Mouse (Mus musculus) MN1 (cell line): Measurements from ENCODE around the gene Phldb2.

ENCODE experiments used
- DNase-seq: peaks from one replicate; pipeline ENCODE4 v3.0.0-alpha.2; 2016; ENCODE audit warnings: low spot score

Gene Phldb2

GRCm38 (mm10) chr16:45736724-45737123, 216.7 kb downstream of the Phldb2 start:
- DNase-seq = no peak

- DNase-seq = no peak
Observed at GRCm38 (mm10) chr16:45729163-45729562, 224.2 kb downstream of the Phldb2 start.

- peak; percentile 65 for DNase-seq
Observed at GRCm38 (mm10) chr16:45724742-45725102, 228.7 kb downstream of the Phldb2 start.

- peak; percentile 60 for DNase-seq
Observed at GRCm38 (mm10) chr16:45724061-45724741, 229.2 kb downstream of the Phldb2 start, which contains the start of gene Tagln3. TSS of gene Tagln3 (minus strand) at chr16:45724608.

- DNase-seq = peak; percentile 15
Observed at GRCm38 (mm10) chr16:45723172-45723901, 230.1 kb downstream of the Phldb2 start.

- DNase-seq = peak; percentile 12
Observed at GRCm38 (mm10) chr16:45722460-45722951, 230.9 kb downstream of the Phldb2 start.

GRCm38 (mm10) chr16:45720022-45720630, 233.3 kb downstream of the Phldb2 start:
- no peak for DNase-seq

- no peak for DNase-seq
Observed at GRCm38 (mm10) chr16:45718296-45718695, 235.1 kb downstream of the Phldb2 start.

- no peak for DNase-seq
Observed at GRCm38 (mm10) chr16:45714489-45715150, 238.8 kb downstream of the Phldb2 start.

- no peak for DNase-seq
Observed at GRCm38 (mm10) chr16:45713878-45714277, 239.5 kb downstream of the Phldb2 start.

GRCm38 (mm10) chr16:45713261-45713660, 240.1 kb downstream of the Phldb2 start:
- no peak for DNase-seq

- no peak for DNase-seq
Observed at GRCm38 (mm10) chr16:45711263-45711662, 242.1 kb downstream of the Phldb2 start.

- no peak for DNase-seq
Observed at GRCm38 (mm10) chr16:45699301-45699700, 254.1 kb downstream of the Phldb2 start.

GRCm38 (mm10) chr16:45697996-45698395, 255.4 kb downstream of the Phldb2 start:
- DNase-seq = no peak
